Mouse (Mus musculus): ENCODE data around the gene Cars2. TPM values are rescaled to one million over a fixed set of nuclear protein-coding genes. Genes with fewer than 3 reads are reported as not detected.
A peak's percentile ranks its signal among the peaks of the same experiment; 100 is the strongest.
"Not testable (repeated sequence)": the region's sequence is repeated elsewhere in the genome, so short reads cannot be mapped to it uniquely, and the experiment has no call there.

Cars2 gene
- polyA plus RNA-seq, 1 experiment from 2014 or later, result 32.5 TPM

DNA sequence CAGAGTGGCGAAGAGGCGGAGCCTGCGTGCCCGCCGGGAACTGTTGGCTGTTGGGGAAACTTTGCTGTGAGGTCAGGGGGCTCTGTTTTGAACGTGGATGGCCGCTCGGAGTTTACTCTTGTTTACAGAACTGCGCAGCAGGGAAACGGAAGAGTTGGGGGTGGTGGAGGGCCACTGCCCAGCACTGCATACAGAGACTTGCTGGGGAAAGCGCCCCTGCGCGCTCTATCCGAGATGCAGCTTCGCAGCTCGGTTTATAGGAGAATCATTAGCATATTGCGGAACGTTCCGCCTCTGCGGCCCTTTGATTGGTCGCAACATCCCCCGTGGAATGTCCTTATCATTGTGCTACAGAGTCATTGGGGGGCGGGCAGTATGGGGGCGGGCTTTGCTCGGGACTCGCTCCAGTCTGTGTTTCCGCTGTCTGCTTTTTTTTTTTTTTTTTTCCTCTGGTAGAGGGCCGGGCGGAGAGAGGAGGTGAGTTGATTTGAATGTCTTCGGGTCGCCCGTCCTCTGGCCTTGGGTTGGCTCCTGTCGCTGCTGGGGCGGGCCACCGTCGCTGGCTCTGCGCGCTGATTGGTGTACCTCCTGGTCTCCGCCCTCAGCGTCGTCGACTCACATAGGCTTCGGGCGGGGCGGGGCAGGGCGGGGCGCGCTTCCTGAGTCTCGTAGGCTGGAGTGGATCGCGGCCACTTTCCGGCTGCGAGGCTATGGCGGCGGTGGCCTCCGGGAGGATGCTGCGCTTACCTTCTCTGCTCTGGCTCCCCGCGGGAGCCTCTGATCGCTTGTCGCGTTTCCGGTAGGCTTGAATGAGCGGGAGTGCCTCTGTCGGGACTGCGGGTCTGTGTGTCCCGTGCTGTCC is 7.4 kb upstream of the Cars2 start:
- H3K27me3 ChIP-seq (replicated peaks; ENCODE audit: control insufficient read depth, insufficient read depth, low read length), result no peaks in the 10 kb centered on the region
- peak overlapping the region; percentile 97 for H3K4me3 ChIP-seq (ENCODE audit: low read length)
- peaks cover 10% of the 10 kb centered on the region for H3K36me3 ChIP-seq (ENCODE audit: control insufficient read depth, insufficient read depth, low read length)
- peak overlapping the region; percentile 100 for H3K27ac ChIP-seq (ENCODE audit: low read length)
- peak; percentile 83 for ATAC-seq
- H3K9me3 ChIP-seq (ENCODE audit: control insufficient read depth, low read length), result no peaks in the 10 kb centered on the region
- H3K4me1 ChIP-seq (ENCODE audit: control insufficient read depth, insufficient read depth, low read length), result peaks cover 25% of the 10 kb centered on the region
- WGBS, result under 1% methylated on average over 67 of the region's 67 CpGs
- peak overlapping the region; percentile 96 for H3K9ac ChIP-seq (ENCODE audit: low read depth, low read length)
- H3K4me2 ChIP-seq (ENCODE audit: low read depth, low read length), result peak overlapping the region; percentile 72

GRCm38 (mm10) chr8:11557424-11557767 is 6.8 kb upstream of the Cars2 start:
- WGBS, result under 1% methylated on average over 32 of the region's 32 CpGs
- no peak for ATAC-seq

GRCm38 (mm10) chr8:11556691-11557423 is 6.3 kb upstream of the Cars2 start:
- Histone ChIP-seq H3K9me3 (ENCODE audit: control insufficient read depth, low read length) (no peaks in the 10 kb centered on the region), H3K27me3 (replicated peaks; ENCODE audit: control insufficient read depth, insufficient read depth, low read length) (no peaks in the 10 kb centered on the region), H3K9ac (ENCODE audit: low read depth, low read length) (peak overlapping the region; percentile 96), H3K36me3 (ENCODE audit: control insufficient read depth, insufficient read depth, low read length) (peaks cover 6% of the 10 kb centered on the region), H3K4me3 (ENCODE audit: low read length) (peak overlapping the region; percentile 97), H3K4me1 (ENCODE audit: control insufficient read depth, insufficient read depth, low read length) (peaks cover 25% of the 10 kb centered on the region), H3K27ac (ENCODE audit: low read length) (peak overlapping the region; percentile 100), H3K4me2 (ENCODE audit: low read depth, low read length) (peak overlapping the region; percentile 72)
- WGBS, result under 1% methylated on average over 78 of the region's 85 CpGs
- ATAC-seq, result no peak

More at GRCm38 (mm10) chr8:11557424-11557767, 6.8 kb upstream of the Cars2 start:
- Histone ChIP-seq H3K9ac (ENCODE audit: low read depth, low read length) (peak overlapping the region; percentile 96), H3K9me3 (ENCODE audit: control insufficient read depth, low read length) (no peaks in the 10 kb centered on the region), H3K27me3 (replicated peaks; ENCODE audit: control insufficient read depth, insufficient read depth, low read length) (no peaks in the 10 kb centered on the region), H3K4me2 (ENCODE audit: low read depth, low read length) (peak overlapping the region; percentile 72), H3K4me3 (ENCODE audit: low read length) (peak overlapping the region; percentile 97), H3K4me1 (ENCODE audit: control insufficient read depth, insufficient read depth, low read length) (peaks cover 25% of the 10 kb centered on the region), H3K27ac (ENCODE audit: low read length) (peak overlapping the region; percentile 100), H3K36me3 (ENCODE audit: control insufficient read depth, insufficient read depth, low read length) (peaks cover 10% of the 10 kb centered on the region)

GRCm38 (mm10) chr8:11555720-11556591 is 5.4 kb upstream of the Cars2 start:
- Histone ChIP-seq H3K36me3 (ENCODE audit: control insufficient read depth, insufficient read depth, low read length) (no peaks in the 10 kb centered on the region), H3K9me3 (ENCODE audit: control insufficient read depth, low read length) (no peaks in the 10 kb centered on the region), H3K9ac (ENCODE audit: low read depth, low read length) (peak overlapping the region; percentile 96), H3K4me3 (ENCODE audit: low read length) (peak overlapping the region; percentile 97), H3K27me3 (replicated peaks; ENCODE audit: control insufficient read depth, insufficient read depth, low read length) (no peaks in the 10 kb centered on the region), H3K27ac (ENCODE audit: low read length) (peak overlapping the region; percentile 100), H3K4me1 (ENCODE audit: control insufficient read depth, insufficient read depth, low read length) (peaks cover 28% of the 10 kb centered on the region), H3K4me2 (ENCODE audit: low read depth, low read length) (peak overlapping the region; percentile 77)
- ATAC-seq, result peak; percentile 87
- under 1% methylated on average over 103 of the region's 103 CpGs for WGBS

GRCm38 (mm10) chr8:11554799-11555719 is 4.5 kb upstream of the Cars2 start, which contains the start of gene Ing1:
Ing1 (plus strand) TSS chr8:11555571.
- peak; percentile 75 for ATAC-seq
- WGBS, result under 1% methylated on average over 52 of the region's 52 CpGs
- Histone ChIP-seq H3K4me3 (ENCODE audit: low read length) (peak within 1 kb of the TSS; percentile 97), H3K36me3 (ENCODE audit: control insufficient read depth, insufficient read depth, low read length) (no peaks in the 10 kb centered on the region), H3K4me2 (ENCODE audit: low read depth, low read length) (peak within 1 kb of the TSS; percentile 77), H3K4me1 (ENCODE audit: control insufficient read depth, insufficient read depth, low read length) (peaks cover 28% of the 10 kb centered on the region), H3K27me3 (replicated peaks; ENCODE audit: control insufficient read depth, insufficient read depth, low read length) (no peaks in the 10 kb centered on the region), H3K9me3 (ENCODE audit: control insufficient read depth, low read length) (no peaks in the 10 kb centered on the region), H3K27ac (ENCODE audit: low read length) (peak within 1 kb of the TSS; percentile 100), H3K9ac (ENCODE audit: low read depth, low read length) (peak within 1 kb of the TSS; percentile 96)

DNA sequence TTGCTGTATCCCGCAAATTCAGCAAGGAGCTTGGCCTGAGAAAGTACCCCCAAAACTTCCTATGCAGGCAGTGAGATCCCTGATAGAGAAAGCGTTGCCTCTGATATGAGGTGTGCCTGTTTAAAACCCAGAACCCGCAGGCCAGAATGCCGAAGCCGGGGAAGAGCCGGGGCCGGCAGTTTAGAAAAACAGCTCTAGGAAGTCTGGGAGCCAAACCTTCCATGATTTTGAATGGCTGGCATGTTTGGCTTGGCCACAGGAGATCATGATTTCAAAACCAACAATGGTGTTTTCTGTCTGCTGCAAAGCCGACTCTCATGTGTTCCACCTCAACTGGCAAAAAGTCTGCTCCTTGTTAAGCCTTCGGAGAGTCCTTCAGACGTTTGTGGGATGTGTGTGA is 1.8 kb upstream of the Cars2 start:
- 85% methylated on average over 10 of the region's 10 CpGs for WGBS
- Histone ChIP-seq H3K27ac (ENCODE audit: low read length) (no peak overlapping the region), H3K9me3 (ENCODE audit: control insufficient read depth, low read length) (no peaks in the 10 kb centered on the region), H3K9ac (ENCODE audit: low read depth, low read length) (no peak overlapping the region), H3K27me3 (replicated peaks; ENCODE audit: control insufficient read depth, insufficient read depth, low read length) (no peaks in the 10 kb centered on the region), H3K4me2 (ENCODE audit: low read depth, low read length) (no peak overlapping the region), H3K36me3 (ENCODE audit: control insufficient read depth, insufficient read depth, low read length) (no peaks in the 10 kb centered on the region), H3K4me1 (ENCODE audit: control insufficient read depth, insufficient read depth, low read length) (peaks cover 19% of the 10 kb centered on the region), H3K4me3 (ENCODE audit: low read length) (no peak overlapping the region)
- ATAC-seq, result no peak

- not testable (repeated sequence) for H3K27ac ChIP-seq (ENCODE audit: low read length); H3K9ac ChIP-seq (ENCODE audit: low read depth, low read length); H3K9me3 ChIP-seq (ENCODE audit: control insufficient read depth, low read length); H3K4me3 ChIP-seq (ENCODE audit: low read length); H3K4me2 ChIP-seq (ENCODE audit: low read depth, low read length); H3K27me3 ChIP-seq (replicated peaks; ENCODE audit: control insufficient read depth, insufficient read depth, low read length); ATAC-seq; H3K36me3 ChIP-seq (ENCODE audit: control insufficient read depth, insufficient read depth, low read length)
- peaks cover 19% of the 10 kb centered on the region for H3K4me1 ChIP-seq (ENCODE audit: control insufficient read depth, insufficient read depth, low read length)
- WGBS, result 79% methylated on average over 3 of the region's 4 CpGs
These were observed 914 bp upstream of the Cars2 start for GRCm38 (mm10) chr8:11551497-11551896.

DNA sequence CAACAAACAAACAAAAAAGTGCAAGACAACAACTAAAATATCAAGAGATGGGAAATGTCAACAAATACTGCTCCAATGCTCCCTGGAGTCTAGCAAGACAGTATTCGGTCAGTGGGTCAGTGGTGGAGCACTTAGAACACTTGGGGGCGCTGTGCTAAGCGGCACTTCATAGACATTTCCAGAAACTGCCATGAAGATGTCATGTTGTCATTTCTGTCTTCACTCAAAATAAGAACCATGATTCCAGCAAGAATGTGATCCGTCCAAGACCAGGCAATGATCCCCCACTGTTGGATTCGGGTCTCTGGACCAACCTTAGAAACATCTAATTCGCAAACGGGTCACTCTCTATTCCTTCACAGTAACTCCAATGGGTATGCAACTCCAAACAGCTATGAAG is 877 bp downstream of the Cars2 start:
- H3K27ac ChIP-seq (ENCODE audit: low read length), result no peak overlapping the region; the same call in 1 of the 2 replicates
- H3K4me1 ChIP-seq (ENCODE audit: control insufficient read depth, insufficient read depth, low read length), result peaks cover 18% of the 10 kb centered on the region
- no peaks in the 10 kb centered on the region for H3K27me3 ChIP-seq (replicated peaks; ENCODE audit: control insufficient read depth, insufficient read depth, low read length)
- no peaks in the 10 kb centered on the region for H3K9me3 ChIP-seq (ENCODE audit: control insufficient read depth, low read length)
- 19% methylated on average over 7 of the region's 7 CpGs for WGBS
- H3K4me3 ChIP-seq (ENCODE audit: low read length), result peak overlapping the region; percentile 88
- H3K36me3 ChIP-seq (ENCODE audit: control insufficient read depth, insufficient read depth, low read length), result peaks cover 6% of the 10 kb centered on the region; the same call in 1 of the 2 replicates
- no peak for ATAC-seq
- H3K4me2 ChIP-seq (ENCODE audit: low read depth, low read length), result peak overlapping the region; percentile 73
- H3K9ac ChIP-seq (ENCODE audit: low read depth, low read length), result peak overlapping the region; percentile 91

Measured in intestine, embryonic 16.5 days (tissue).